Mouse (Mus musculus) kidney, postnatal 0 days (tissue): ENCODE measurements around the gene Sh2d5. TPM values are rescaled to one million over a fixed set of nuclear protein-coding genes. Genes with fewer than 3 reads are reported as not detected.
A peak's percentile ranks its signal among the peaks of the same experiment; 100 is the strongest.

Source experiments
- ATAC-seq: fragments of 200-750 bp; cut with Nextera tagmentation; replicated peaks from 2 replicates; pipeline ENCODE4 v1.8.0; 2017; ENCODE audit warnings: low read depth, moderate number of reproducible peaks, moderate TSS enrichment, moderate library complexity; ENCODE audit not compliant: low FRiP score
- DNase-seq: peaks from one replicate; pipeline ENCODE4 v3.0.0-alpha.2; 2016; ENCODE audit warnings: low spot score
- H3K27ac ChIP-seq: fragments of 300-500 bp; sonication (generic); 2 replicates; pipeline ENCODE4 v1.5.1; 2014; ENCODE audit warnings: mild to moderate bottlenecking
- H3K27me3 ChIP-seq: fragments of 300-500 bp; sonication (generic); 2 replicates; pipeline ENCODE4 v1.6.1; 2014; ENCODE audit warnings: low read length, mixed read lengths; ENCODE audit not compliant: insufficient read depth
- H3K36me3 ChIP-seq: fragments of 300-500 bp; sonication (generic); 2 replicates; pipeline ENCODE4 v1.6.1; 2014; ENCODE audit warnings: low read length, mixed read lengths; ENCODE audit not compliant: insufficient read depth
- H3K4me1 ChIP-seq: fragments of 300-500 bp; sonication (generic); replicated peaks from 2 replicates; pipeline ENCODE4 v1.6.1; 2014; ENCODE audit warnings: antibody characterized with exemption, low read length, mixed read lengths; ENCODE audit not compliant: insufficient read depth
- H3K4me2 ChIP-seq: fragments of 300-500 bp; sonication (generic); 2 replicates; pipeline ENCODE4 v1.6.1; 2014; ENCODE audit warnings: mild to moderate bottlenecking, low read length, moderate library complexity, mixed read lengths
- H3K4me3 ChIP-seq: fragments of 300-500 bp; sonication (generic); replicated peaks from 2 replicates; pipeline ENCODE4 v1.5.1; 2014; ENCODE audit warnings: low read depth, low read length
- H3K9ac ChIP-seq: fragments of 300-500 bp; sonication (generic); 2 replicates; pipeline ENCODE4 v1.6.1; 2014; ENCODE audit warnings: low read depth, low read length
- H3K9me3 ChIP-seq: fragments of 300-500 bp; sonication (generic); replicated peaks from 2 replicates; pipeline ENCODE4 v1.6.1; 2016; ENCODE audit warnings: low read length, inconsistent platforms, mixed read lengths
- CTCF ChIP-seq: IDR thresholded peaks from 2 replicates; pipeline ENCODE4 v1.5.1; 2016; ENCODE audit warnings: antibody characterized with exemption, low read depth, mild to moderate bottlenecking, moderate library complexity
- WGBS: fragments of 180-500 bp; shearing (Covaris S2); extraction: QIAGEN DNeasy Blood & Tissue Kit; methylation state at CpG from one replicate; pipeline ENCODE4 v1.1.7; 2014; 5-methylcytosine and 5-hydroxymethylcytosine counted together
- polyA plus RNA-seq: library from polyadenylated mRNA; unstranded; fragments of >200 nt; fragmentation: Nextera tagmentation; extraction: Ambion mirVana; gene quantifications from 2 replicates; pipeline ENCODE4 v1.2.1, GENCODE M21; 2015

Gene Sh2d5
- polyA plus RNA-seq = 0.42 and 0.57 TPM in 2 replicates

DNA sequence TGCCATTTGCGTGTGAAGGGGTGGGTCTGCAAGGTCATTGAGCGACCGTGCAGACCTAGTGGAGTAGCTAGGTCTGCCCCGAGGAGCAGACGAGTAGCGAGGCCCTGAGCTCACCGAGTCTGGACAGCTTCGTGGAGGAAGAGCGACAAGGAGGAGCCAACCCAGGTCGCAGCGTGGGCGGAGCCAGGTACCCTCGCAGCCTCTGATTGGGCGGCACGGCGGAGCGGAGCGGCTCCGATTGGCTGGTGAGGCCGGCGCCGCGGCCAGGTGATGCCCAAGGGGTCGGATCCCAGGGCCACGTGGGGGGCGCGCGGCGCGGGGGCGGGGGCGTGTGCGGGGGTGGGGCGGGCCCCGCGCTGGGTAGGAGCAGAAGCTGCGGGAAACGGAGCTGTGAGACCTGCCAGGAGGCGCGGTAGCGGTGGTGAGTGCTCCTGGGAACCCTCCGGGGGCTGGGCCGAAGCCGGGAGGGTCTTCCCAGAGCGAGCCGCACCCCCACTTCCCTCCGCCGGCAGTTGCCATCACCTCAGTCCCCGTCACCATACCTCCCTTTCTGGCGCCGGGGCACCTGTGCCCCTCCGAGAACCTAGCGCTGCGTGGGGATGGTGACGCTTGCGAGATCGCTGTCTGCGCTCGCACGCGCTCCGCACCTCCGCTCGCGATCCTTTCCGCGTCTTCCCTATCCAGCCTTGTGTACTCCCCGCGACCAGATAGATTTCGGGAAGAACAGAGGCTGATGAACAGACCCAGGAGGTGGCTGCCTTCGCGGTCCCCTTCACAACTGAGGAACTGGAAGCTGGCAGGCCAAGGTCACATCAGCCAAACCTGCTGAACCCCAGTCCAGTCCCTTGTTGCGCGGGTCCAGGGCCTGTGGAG is at the start of gene Sh2d5, which contains the start of gene Kif17:
TSS of gene Sh2d5 (plus strand) at position 316 of the 873 bp plus-strand sequence.
TSS of gene Kif17 (plus strand) at position 348 of the 873 bp plus-strand sequence.
- Histone ChIP-seq H3K9me3 (no peaks in the 10 kb centered on the region), H3K27ac (no peak within 1 kb of the TSS), H3K4me3 (peak within 1 kb of the TSS; percentile 43), H3K4me1 (peaks cover 8% of the 10 kb centered on the region; the same call in 1 of the 2 replicates), H3K4me2 (peak within 1 kb of the TSS; percentile 98), H3K9ac (peak within 1 kb of the TSS; percentile 38), H3K36me3 (0 out of 2 replicates have a peak, but pooled peaks cover 5% of the 10 kb centered on the region), H3K27me3 (0 out of 2 replicates have a peak, but pooled peaks cover 4% of the 10 kb centered on the region)
- WGBS = 1% methylated on average over 68 of the region's 74 CpGs
- ATAC-seq (peak; percentile 62), DNase-seq (peak; percentile 58)
- no peak for TF ChIP-seq CTCF

DNA sequence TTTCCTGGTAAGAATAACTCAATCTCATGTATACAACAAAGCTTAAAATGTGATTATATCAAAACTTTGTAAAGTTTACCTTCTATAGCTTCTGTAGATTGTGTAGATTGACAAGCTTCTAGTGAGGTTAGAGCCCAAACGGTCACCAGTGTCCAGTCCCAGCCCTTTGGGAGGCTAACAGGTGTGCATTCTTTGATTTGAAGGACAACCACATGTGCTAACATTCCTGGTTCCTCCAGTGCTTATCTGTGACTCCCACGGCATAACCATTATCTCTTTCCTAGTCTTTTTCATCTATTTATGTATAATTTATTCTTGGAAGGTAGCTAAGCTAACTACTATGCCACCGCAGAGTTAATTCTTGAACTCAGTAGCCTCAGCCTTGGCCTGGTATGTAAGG is 49.4 kb upstream of the Sh2d5 start:
- no peak overlapping the region for H3K9ac ChIP-seq
- no peaks in the 10 kb centered on the region for H3K27me3 ChIP-seq
- H3K9me3 ChIP-seq = no peaks in the 10 kb centered on the region
- H3K27ac ChIP-seq = no peak overlapping the region
- no peak overlapping the region for H3K4me3 ChIP-seq
- no peak for TF ChIP-seq CTCF
- H3K4me2 ChIP-seq = no peak overlapping the region
- no peak for DNase-seq
- WGBS = 85% methylated on average over 3 of the region's 3 CpGs
- no peaks in the 10 kb centered on the region for H3K4me1 ChIP-seq
- peaks cover 57% of the 10 kb centered on the region for H3K36me3 ChIP-seq
- no peak for ATAC-seq

DNA sequence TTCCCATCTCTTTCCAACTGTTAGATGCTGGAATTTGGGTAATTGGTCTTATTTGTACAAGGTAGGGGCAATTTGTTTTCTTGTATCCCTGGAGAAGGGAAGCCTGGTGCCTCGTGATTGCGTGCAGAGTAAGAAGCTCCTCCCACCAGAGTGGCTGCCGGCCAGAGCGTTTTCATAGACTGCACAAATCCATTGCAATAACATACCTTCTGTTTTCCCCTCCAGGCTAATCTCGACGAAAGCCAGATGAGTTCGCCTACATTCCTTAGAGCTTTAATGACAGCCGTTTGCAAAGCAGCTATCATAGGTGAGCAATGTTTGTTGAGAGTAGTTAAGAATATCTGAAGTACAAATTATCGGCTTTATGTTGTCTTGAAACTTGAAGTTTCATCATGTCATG is 48.5 kb upstream of the Sh2d5 start:
- H3K4me2 ChIP-seq = no peak overlapping the region
- H3K9me3 ChIP-seq = no peaks in the 10 kb centered on the region
- peaks cover 56% of the 10 kb centered on the region for H3K36me3 ChIP-seq
- no peak for ATAC-seq
- no peak for TF ChIP-seq CTCF
- H3K9ac ChIP-seq = no peak overlapping the region
- no peaks in the 10 kb centered on the region for H3K4me1 ChIP-seq
- no peaks in the 10 kb centered on the region for H3K27me3 ChIP-seq
- H3K27ac ChIP-seq = no peak overlapping the region
- 85% methylated on average over 9 of the region's 9 CpGs for WGBS
- H3K4me3 ChIP-seq = no peak overlapping the region
- no peak for DNase-seq

DNA sequence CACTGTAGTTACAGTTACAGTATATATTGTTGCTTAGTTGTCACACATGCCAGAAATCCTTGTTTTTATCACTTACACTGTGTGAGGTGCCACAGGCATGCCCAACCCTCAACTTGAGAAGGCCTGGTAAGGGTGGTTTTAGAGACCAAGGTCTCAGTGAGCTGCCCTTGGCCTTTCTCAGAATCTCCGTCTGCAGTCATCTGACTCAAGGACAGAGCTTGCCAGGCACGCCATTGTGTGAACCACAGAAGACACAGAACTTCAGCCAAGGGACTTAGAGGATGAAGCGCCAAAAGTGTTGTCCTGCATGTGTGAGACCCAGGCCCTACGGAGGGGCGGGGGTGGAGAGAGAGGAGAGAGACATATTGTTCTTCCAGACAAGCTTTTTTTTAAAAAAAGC is 40.1 kb upstream of the Sh2d5 start:
- H3K9me3 ChIP-seq = no peaks in the 10 kb centered on the region
- DNase-seq (no peak), ATAC-seq (no peak)
- H3K4me3 ChIP-seq = no peak overlapping the region
- no peaks in the 10 kb centered on the region for H3K4me1 ChIP-seq
- 87% methylated on average over 5 of the region's 5 CpGs for WGBS
- H3K27ac ChIP-seq = no peak overlapping the region
- no peak overlapping the region for H3K4me2 ChIP-seq
- H3K9ac ChIP-seq = no peak overlapping the region
- H3K36me3 ChIP-seq = peaks cover 37% of the 10 kb centered on the region; the same call in 1 of the 2 replicates
- no peak for TF ChIP-seq CTCF
- no peaks in the 10 kb centered on the region for H3K27me3 ChIP-seq

DNA sequence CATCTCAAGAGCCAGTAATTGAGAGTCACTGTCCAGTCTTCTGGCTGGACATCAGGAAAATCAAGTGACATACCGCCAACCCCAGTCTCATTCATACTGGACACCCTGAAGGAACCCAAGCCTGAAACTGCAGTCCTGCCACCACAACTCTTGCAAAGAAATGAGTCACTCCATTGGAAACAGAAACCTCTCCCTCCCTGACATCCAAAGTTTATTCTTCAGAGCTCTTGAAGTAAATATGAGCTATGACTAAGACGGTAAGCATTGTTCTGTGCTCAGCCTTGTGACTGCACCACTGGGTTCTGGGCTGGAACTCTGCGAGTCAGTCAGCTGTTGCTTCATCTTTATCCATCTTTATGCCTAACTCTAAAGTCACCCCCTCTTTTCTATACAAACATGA is 36.3 kb upstream of the Sh2d5 start:
- no peak for TF ChIP-seq CTCF
- DNase-seq = no peak
- no peak overlapping the region for H3K9ac ChIP-seq
- WGBS = 76% methylated on average over 3 of the region's 3 CpGs
- H3K9me3 ChIP-seq = no peaks in the 10 kb centered on the region
- no peak overlapping the region for H3K4me2 ChIP-seq
- H3K27ac ChIP-seq = no peak overlapping the region
- no peaks in the 10 kb centered on the region for H3K27me3 ChIP-seq
- peaks cover 9% of the 10 kb centered on the region; the same call in 1 of the 2 replicates for H3K36me3 ChIP-seq
- H3K4me3 ChIP-seq = no peak overlapping the region
- ATAC-seq = no peak
- peaks cover 6% of the 10 kb centered on the region for H3K4me1 ChIP-seq

DNA sequence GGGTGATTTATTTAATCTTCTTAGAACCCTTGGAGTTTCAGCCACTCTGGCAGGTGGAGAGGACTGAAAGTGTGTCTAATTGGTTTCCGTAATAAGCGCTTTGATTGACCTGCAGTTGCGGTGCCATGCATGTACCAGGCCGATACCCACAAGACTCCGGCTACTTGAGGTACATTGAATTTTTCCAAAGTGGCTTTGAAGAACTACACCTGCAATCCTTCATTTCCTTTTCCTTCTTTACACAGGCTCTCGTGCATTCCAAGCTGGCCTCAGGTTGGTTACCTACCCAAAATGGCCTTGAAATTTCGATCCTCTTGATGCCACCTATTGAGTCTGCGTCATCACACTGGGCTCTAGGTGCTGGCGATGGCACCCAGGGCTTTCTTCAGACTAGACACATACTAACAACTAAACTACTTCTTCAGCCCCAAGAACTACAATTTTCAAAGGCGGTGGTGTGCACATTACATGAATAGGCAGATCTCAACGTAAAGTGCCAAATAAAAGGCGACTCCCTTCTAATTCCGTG is 34.5 kb upstream of the Sh2d5 start:
- no peak for DNase-seq
- peak overlapping the region; percentile 72 for H3K4me2 ChIP-seq
- peak overlapping the region; percentile 100 for H3K27ac ChIP-seq
- no peaks in the 10 kb centered on the region for H3K9me3 ChIP-seq
- H3K4me3 ChIP-seq = peak overlapping the region; percentile 96
- H3K36me3 ChIP-seq = no peaks in the 10 kb centered on the region
- no peak for TF ChIP-seq CTCF
- no peak for ATAC-seq
- H3K4me1 ChIP-seq = peaks cover 10% of the 10 kb centered on the region
- no peaks in the 10 kb centered on the region for H3K27me3 ChIP-seq
- H3K9ac ChIP-seq = peak overlapping the region; percentile 98
- 45% methylated on average over 13 of the region's 13 CpGs for WGBS
